Mouse (Mus musculus) heart, embryonic 14.5 days (tissue): ENCODE measurements around the gene Tm7sf3. TPM values are rescaled to one million over a fixed set of nuclear protein-coding genes. Genes with fewer than 3 reads are reported as not detected.

ENCODE experiments used
- ATAC-seq: fragments of 200-750 bp; cut with Nextera tagmentation; 2 replicates; pipeline ENCODE4 v1.8.0; 2017; ENCODE audit warnings: low read depth, moderate TSS enrichment; ENCODE audit not compliant: insufficient number of reproducible peaks, insufficient read depth, low FRiP score
- H3K27ac ChIP-seq, 2 experiments: fragments of 200-500 bp in 1 of 2; fragments of 300-500 bp in 1 of 2; sonication (generic) in 1 of 2; replicated peaks in 1 of 2; 2 replicates each; pipeline ENCODE4 v1.5.1; 2012 to 2014; ENCODE audit warnings: low read depth in 2 of 2, low read length in 2 of 2, control low read depth in 1 of 2, mild to moderate bottlenecking in 1 of 2, mixed read lengths in 1 of 2; ENCODE audit not compliant: control insufficient read depth in 1 of 2, insufficient read depth in 1 of 2
- H3K27me3 ChIP-seq: fragments of 300-500 bp; sonication (generic); 2 replicates; pipeline ENCODE4 v1.6.1; 2014; ENCODE audit warnings: mild to moderate bottlenecking, low read length, control low read depth; ENCODE audit not compliant: control insufficient read depth, insufficient read depth
- H3K36me3 ChIP-seq: fragments of 300-500 bp; sonication (generic); 2 replicates; pipeline ENCODE4 v1.6.1; 2014; ENCODE audit warnings: mild to moderate bottlenecking, control low read depth, low read length, mixed read lengths; ENCODE audit not compliant: control insufficient read depth, insufficient read depth
- H3K4me1 ChIP-seq, 2 experiments: fragments of 200-500 bp in 1 of 2; fragments of 300-500 bp in 1 of 2; sonication (generic) in 1 of 2; 2 replicates each; pipeline ENCODE4 v1.6.1; 2012 to 2014; ENCODE audit warnings: low read length in 2 of 2, control low read depth in 1 of 2, mixed read lengths in 1 of 2; ENCODE audit not compliant: control insufficient read depth in 2 of 2, insufficient read depth in 2 of 2
- H3K4me2 ChIP-seq: fragments of 300-500 bp; sonication (generic); 2 replicates; pipeline ENCODE4 v1.6.1; 2014; ENCODE audit warnings: mild to moderate bottlenecking, low read length
- H3K4me3 ChIP-seq, 2 experiments: fragments of 200-500 bp in 1 of 2; fragments of 300-500 bp in 1 of 2; sonication (generic) in 1 of 2; 2 replicates each; pipeline ENCODE4 v1.5.1; 2012 to 2014; ENCODE audit warnings: low read length in 2 of 2, mild to moderate bottlenecking in 2 of 2, control low read depth in 1 of 2, low read depth in 1 of 2, moderate library complexity in 1 of 2; ENCODE audit not compliant: control insufficient read depth in 1 of 2, insufficient read depth in 1 of 2
- H3K9ac ChIP-seq: fragments of 300-500 bp; sonication (generic); 2 replicates; pipeline ENCODE4 v1.6.1; 2014; ENCODE audit warnings: mild to moderate bottlenecking, low read length
- H3K9me3 ChIP-seq: fragments of 300-500 bp; sonication (generic); 2 replicates; pipeline ENCODE4 v1.6.1; 2016; ENCODE audit warnings: low read length, control low read depth; ENCODE audit not compliant: control insufficient read depth
- WGBS: fragments of 180-500 bp; shearing (Covaris S2); extraction: QIAGEN DNeasy Blood & Tissue Kit; methylation state at CpG from one replicate; pipeline ENCODE4 v1.1.7; 2014; 5-methylcytosine and 5-hydroxymethylcytosine counted together
- polyA plus RNA-seq: library from polyadenylated mRNA; unstranded; fragments of >200 nt; fragmentation: Nextera tagmentation; extraction: Ambion mirVana; gene quantifications from 2 replicates; pipeline ENCODE4 v1.2.1, GENCODE M21; 2014

Gene Tm7sf3
- polyA plus RNA-seq, 1 experiment from 2014 or later = 43.2 TPM

- Histone ChIP-seq H3K4me3 (no peak overlapping the region), H3K4me2 (peak overlapping the region; percentile 30; the same call in 1 of the 2 replicates), H3K9me3 (no peaks in the 10 kb centered on the region), H3K27ac (no peak overlapping the region), H3K9ac (no peak overlapping the region), H3K36me3 (no peaks in the 10 kb centered on the region), H3K4me1 (peaks cover 15 to 17% of the 10 kb centered on the region in 2 experiments; a peak in 3 of 4 replicates), H3K27me3 (no peaks in the 10 kb centered on the region)
- no peak for ATAC-seq
- WGBS = 61% methylated on average over 8 of the region's 8 CpGs
Measured at GRCm38 (mm10) chr6:146631847-146632246, 10.8 kb downstream of the Tm7sf3 start.

- 76% methylated on average over 4 of the region's 4 CpGs for WGBS
- no peak for ATAC-seq
- no peak overlapping the region for H3K9ac ChIP-seq
- peaks cover 15 to 17% of the 10 kb centered on the region in 2 experiments; a peak in 3 of 4 replicates for H3K4me1 ChIP-seq
- H3K4me3 ChIP-seq = no peak overlapping the region
- H3K36me3 ChIP-seq = no peaks in the 10 kb centered on the region
- no peaks in the 10 kb centered on the region for H3K27me3 ChIP-seq
- H3K27ac ChIP-seq = no peak overlapping the region
- H3K9me3 ChIP-seq = no peaks in the 10 kb centered on the region
- H3K4me2 ChIP-seq = no peak overlapping the region
Measured at GRCm38 (mm10) chr6:146630961-146631360, 11.7 kb downstream of the Tm7sf3 start.

- no peak overlapping the region for H3K4me2 ChIP-seq
- H3K4me1 ChIP-seq = peaks cover 15 to 17% of the 10 kb centered on the region in 2 experiments; a peak in 3 of 4 replicates
- H3K9me3 ChIP-seq = no peaks in the 10 kb centered on the region
- no peaks in the 10 kb centered on the region for H3K27me3 ChIP-seq
- ATAC-seq = no peak
- WGBS = 53% methylated on average over 9 of the region's 9 CpGs
- H3K27ac ChIP-seq = no peak overlapping the region
- no peak overlapping the region for H3K9ac ChIP-seq
- peaks cover 3% of the 10 kb centered on the region; the same call in 1 of the 2 replicates for H3K36me3 ChIP-seq
- H3K4me3 ChIP-seq = no peak overlapping the region
Measured at GRCm38 (mm10) chr6:146629781-146630756, 12.6 kb downstream of the Tm7sf3 start.

- no peak for ATAC-seq
- peaks cover 13 to 15% of the 10 kb centered on the region in 2 experiments; a peak in 3 of 4 replicates for H3K4me1 ChIP-seq
- H3K9ac ChIP-seq = no peak overlapping the region
- no peaks in the 10 kb centered on the region for H3K27me3 ChIP-seq
- H3K27ac ChIP-seq = no peak overlapping the region
- H3K4me3 ChIP-seq = no peak overlapping the region
- 92% methylated on average over 3 of the region's 3 CpGs for WGBS
- peaks cover 20% of the 10 kb centered on the region for H3K36me3 ChIP-seq
- H3K9me3 ChIP-seq = no peaks in the 10 kb centered on the region
- no peak overlapping the region for H3K4me2 ChIP-seq
Measured at GRCm38 (mm10) chr6:146628123-146628522, 14.5 kb downstream of the Tm7sf3 start.

GRCm38 (mm10) chr6:146616670-146617069 lies 26.0 kb downstream of the Tm7sf3 start:
- no peak for ATAC-seq
- WGBS = 93% methylated on average over 2 of the region's 2 CpGs
- no peak overlapping the region for H3K9ac ChIP-seq
- H3K27ac ChIP-seq = no peak overlapping the region
- H3K4me1 ChIP-seq = peaks cover 0 to 1% of the 10 kb centered on the region in 2 experiments; a peak in 2 of 4 replicates
- H3K36me3 ChIP-seq = peaks cover 94% of the 10 kb centered on the region
- no peaks in the 10 kb centered on the region for H3K9me3 ChIP-seq
- no peak overlapping the region for H3K4me3 ChIP-seq
- H3K27me3 ChIP-seq = no peaks in the 10 kb centered on the region
- no peak overlapping the region for H3K4me2 ChIP-seq

- 92% methylated on average over 8 of the region's 8 CpGs for WGBS
- H3K36me3 ChIP-seq = peaks cover 93% of the 10 kb centered on the region
- no peak overlapping the region for H3K27ac ChIP-seq
- H3K4me1 ChIP-seq = no peaks in the 10 kb centered on the region
- H3K27me3 ChIP-seq = no peaks in the 10 kb centered on the region
- no peaks in the 10 kb centered on the region for H3K9me3 ChIP-seq
- H3K4me3 ChIP-seq = no peak overlapping the region
- no peak overlapping the region for H3K9ac ChIP-seq
- H3K4me2 ChIP-seq = no peak overlapping the region
- ATAC-seq = no peak
Measured at GRCm38 (mm10) chr6:146615891-146616290, 26.7 kb downstream of the Tm7sf3 start.

- H3K27me3 ChIP-seq = no peaks in the 10 kb centered on the region
- no peak overlapping the region for H3K4me2 ChIP-seq
- no peak for ATAC-seq
- H3K27ac ChIP-seq = no peak overlapping the region
- no peak overlapping the region for H3K4me3 ChIP-seq
- 86% methylated on average over 5 of the region's 5 CpGs for WGBS
- H3K4me1 ChIP-seq = no peaks in the 10 kb centered on the region
- peaks cover 93% of the 10 kb centered on the region for H3K36me3 ChIP-seq
- H3K9ac ChIP-seq = no peak overlapping the region
- no peaks in the 10 kb centered on the region for H3K9me3 ChIP-seq
Measured at GRCm38 (mm10) chr6:146614541-146614940, 28.1 kb downstream of the Tm7sf3 start.
